Mouse (Mus musculus) brown adipose tissue, adult 24 weeks (tissue): ENCODE data around the gene Syce3. TPM values are rescaled to one million over a fixed set of nuclear protein-coding genes. Genes with fewer than 3 reads are reported as not detected.

Source experiments
- H3K27ac ChIP-seq: fragments of 200-500 bp; replicated peaks from 2 replicates; pipeline ENCODE4 v1.5.1; 2012; ENCODE audit warnings: low read depth, mild to moderate bottlenecking, low read length
- H3K4me1 ChIP-seq: fragments of 200-500 bp; 2 replicates; pipeline ENCODE4 v1.6.1; 2012; ENCODE audit warnings: low read length, mixed read lengths; ENCODE audit not compliant: control insufficient read depth, insufficient read depth, insufficient read length
- H3K4me3 ChIP-seq: fragments of 200-500 bp; 2 replicates; pipeline ENCODE4 v1.5.1; 2012; ENCODE audit warnings: low read depth, mild to moderate bottlenecking, low read length, moderate library complexity; ENCODE audit not compliant: insufficient read depth
- polyA plus RNA-seq: library from polyadenylated mRNA; stranded (reverse); fragments of >200 nt; gene quantifications from 2 replicates; pipeline ENCODE4 v1.2.4, GENCODE M21; 2012; ENCODE audit not compliant: missing spikeins, insufficient read depth, insufficient read length

The Syce3 gene
- polyA plus RNA-seq, 1 experiment, result not detected

- no peak overlapping the region for H3K4me3 ChIP-seq
- no peak overlapping the region for H3K27ac ChIP-seq
Observed at GRCm38 (mm10) chr15:89390081-89390480, 20.2 kb downstream of the Syce3 start.

GRCm38 (mm10) chr15:89387127-89387526 lies 23.2 kb downstream of the Syce3 start:
- Histone ChIP-seq H3K4me1 (no peaks in the 10 kb centered on the region), H3K4me3 (no peak overlapping the region), H3K27ac (no peak overlapping the region)

More at GRCm38 (mm10) chr15:89390081-89390480, 20.2 kb downstream of the Syce3 start:
- H3K4me1 ChIP-seq, result no peaks in the 10 kb centered on the region

GRCm38 (mm10) chr15:89384617-89385016 lies 25.7 kb downstream of the Syce3 start, which contains the start of gene Klhdc7b:
TSS of gene Klhdc7b (plus strand) at chr15:89384917.
- H3K27ac ChIP-seq, result no peak within 1 kb of the TSS
- no peaks in the 10 kb centered on the region for H3K4me1 ChIP-seq

GRCm38 (mm10) chr15:89379429-89379828 lies 30.9 kb downstream of the Syce3 start:
- H3K4me1 ChIP-seq, result no peaks in the 10 kb centered on the region; the same call in 1 of the 2 replicates
- peak overlapping the region; percentile 91 for H3K27ac ChIP-seq
- H3K4me3 ChIP-seq, result peak overlapping the region; percentile 70

More at GRCm38 (mm10) chr15:89384617-89385016, 25.7 kb downstream of the Syce3 start, which contains the start of gene Klhdc7b:
- no peak within 1 kb of the TSS for H3K4me3 ChIP-seq

GRCm38 (mm10) chr15:89378831-89379401 lies 31.4 kb downstream of the Syce3 start, which contains the start of gene Odf3b:
TSS of gene Odf3b (minus strand) at chr15:89379282.
- H3K27ac ChIP-seq, result peak within 1 kb of the TSS; percentile 91
- peak within 1 kb of the TSS; percentile 70 for H3K4me3 ChIP-seq
- no peaks in the 10 kb centered on the region; the same call in 1 of the 2 replicates for H3K4me1 ChIP-seq

- H3K4me3 ChIP-seq, result peak overlapping the region; percentile 70
- no peaks in the 10 kb centered on the region; the same call in 1 of the 2 replicates for H3K4me1 ChIP-seq
- peak overlapping the region; percentile 91 for H3K27ac ChIP-seq
Observed at GRCm38 (mm10) chr15:89377938-89378828, 32.1 kb downstream of the Syce3 start.

- no peak overlapping the region for H3K27ac ChIP-seq
- H3K4me1 ChIP-seq, result peaks cover 5% of the 10 kb centered on the region; the same call in 1 of the 2 replicates
- H3K4me3 ChIP-seq, result no peak overlapping the region
Observed at GRCm38 (mm10) chr15:89377362-89377761, 32.9 kb downstream of the Syce3 start.

GRCm38 (mm10) chr15:89376957-89377356 lies 33.3 kb downstream of the Syce3 start, which contains the start of gene Tymp:
TSS of gene Tymp (minus strand) at chr15:89377039.
- Histone ChIP-seq H3K4me3 (no peak within 1 kb of the TSS), H3K4me1 (peaks cover 6% of the 10 kb centered on the region; the same call in 1 of the 2 replicates), H3K27ac (no peak within 1 kb of the TSS)

GRCm38 (mm10) chr15:89376040-89376439 lies 34.3 kb downstream of the Syce3 start:
- Histone ChIP-seq H3K4me3 (no peak overlapping the region), H3K4me1 (peaks cover 6% of the 10 kb centered on the region; the same call in 1 of the 2 replicates), H3K27ac (no peak overlapping the region)

GRCm38 (mm10) chr15:89374801-89375534 lies 35.3 kb downstream of the Syce3 start:
- H3K27ac ChIP-seq, result no peak overlapping the region
- H3K4me1 ChIP-seq, result peaks cover 6% of the 10 kb centered on the region; the same call in 1 of the 2 replicates
- peak overlapping the region; percentile 87; the same call in 1 of the 2 replicates for H3K4me3 ChIP-seq

GRCm38 (mm10) chr15:89374340-89374739 lies 36.0 kb downstream of the Syce3 start:
- Histone ChIP-seq H3K27ac (peak overlapping the region; percentile 25), H3K4me3 (peak overlapping the region; percentile 87), H3K4me1 (peaks cover 6% of the 10 kb centered on the region; the same call in 1 of the 2 replicates)

- Histone ChIP-seq H3K4me1 (peaks cover 6% of the 10 kb centered on the region; the same call in 1 of the 2 replicates), H3K4me3 (peak within 1 kb of the TSS; percentile 87), H3K27ac (peak within 1 kb of the TSS; percentile 94)
Observed at GRCm38 (mm10) chr15:89373762-89374248, 36.5 kb downstream of the Syce3 start, which contains the start of gene Sco2. TSS of gene Sco2 (minus strand) at chr15:89373846.

- Histone ChIP-seq H3K4me3 (peak overlapping the region; percentile 87), H3K27ac (peak overlapping the region; percentile 94), H3K4me1 (peaks cover 6% of the 10 kb centered on the region; the same call in 1 of the 2 replicates)
Observed at GRCm38 (mm10) chr15:89373027-89373761, 37.1 kb downstream of the Syce3 start.

GRCm38 (mm10) chr15:89372536-89372935 lies 37.8 kb downstream of the Syce3 start:
- Histone ChIP-seq H3K4me3 (peak overlapping the region; percentile 87), H3K27ac (no peak overlapping the region; the same call in 1 of the 2 replicates), H3K4me1 (peaks cover 6% of the 10 kb centered on the region; the same call in 1 of the 2 replicates)
